Mouse (Mus musculus) adrenal gland (tissue): ENCODE results near the gene Il2ra.
"Not testable (repeated sequence)": the region's sequence is repeated elsewhere in the genome, so short reads cannot be mapped to it uniquely, and the experiment has no call there.

Source experiments
- intact Hi-C: fragments of 180-260 bp; cut with DNase I; formaldehyde crosslinking; loops from one replicate; pipeline ENCODE4 v1.15.1; 2025
- long read RNA-seq, 2 experiments: library from polyadenylated mRNA; unstranded; transcript quantifications; one replicate each; pipeline ENCODE4 v2.0.0; 2020; ENCODE audit warnings: borderline replicate concordance in 1 of 2; ENCODE audit not compliant: insufficient replicate concordance in 1 of 2

Gene Il2ra
- long read RNA-seq, experiment 1: 0 reads
- long read RNA-seq, experiment 2: 0 reads

GRCm38 (mm10) chr2:11642451-11642941 lies at the start of gene Il2ra:
Il2ra (plus strand) TSS chr2:11642807.
- intact Hi-C loops: no loop called here

- intact Hi-C loops: no loop called here
Observed at GRCm38 (mm10) chr2:11596690-11597089, 45.9 kb upstream of the Il2ra start.

DNA sequence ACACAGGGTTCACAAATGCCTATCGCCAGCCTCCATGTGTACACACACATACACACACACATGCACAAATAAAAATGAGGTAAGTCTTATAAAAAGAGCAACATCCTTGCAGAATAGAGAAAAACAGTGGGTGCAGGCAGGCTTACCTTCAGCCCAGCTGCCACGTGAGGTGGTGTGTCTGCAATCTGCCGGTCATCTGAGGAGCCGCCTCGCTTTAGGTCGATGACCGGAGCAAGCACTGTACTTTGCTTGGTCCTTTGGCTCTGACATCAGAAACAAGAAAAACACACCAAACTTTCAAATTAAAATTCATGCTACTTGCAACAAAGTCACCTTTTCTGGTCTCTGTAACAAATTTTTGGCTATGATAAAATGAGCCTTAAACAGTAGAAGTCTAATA lies 44.7 kb upstream of the Il2ra start:
- intact Hi-C loops: no loop called here

GRCm38 (mm10) chr2:11601795-11602194 lies 40.8 kb upstream of the Il2ra start:
- intact Hi-C loops: no loop called here

DNA sequence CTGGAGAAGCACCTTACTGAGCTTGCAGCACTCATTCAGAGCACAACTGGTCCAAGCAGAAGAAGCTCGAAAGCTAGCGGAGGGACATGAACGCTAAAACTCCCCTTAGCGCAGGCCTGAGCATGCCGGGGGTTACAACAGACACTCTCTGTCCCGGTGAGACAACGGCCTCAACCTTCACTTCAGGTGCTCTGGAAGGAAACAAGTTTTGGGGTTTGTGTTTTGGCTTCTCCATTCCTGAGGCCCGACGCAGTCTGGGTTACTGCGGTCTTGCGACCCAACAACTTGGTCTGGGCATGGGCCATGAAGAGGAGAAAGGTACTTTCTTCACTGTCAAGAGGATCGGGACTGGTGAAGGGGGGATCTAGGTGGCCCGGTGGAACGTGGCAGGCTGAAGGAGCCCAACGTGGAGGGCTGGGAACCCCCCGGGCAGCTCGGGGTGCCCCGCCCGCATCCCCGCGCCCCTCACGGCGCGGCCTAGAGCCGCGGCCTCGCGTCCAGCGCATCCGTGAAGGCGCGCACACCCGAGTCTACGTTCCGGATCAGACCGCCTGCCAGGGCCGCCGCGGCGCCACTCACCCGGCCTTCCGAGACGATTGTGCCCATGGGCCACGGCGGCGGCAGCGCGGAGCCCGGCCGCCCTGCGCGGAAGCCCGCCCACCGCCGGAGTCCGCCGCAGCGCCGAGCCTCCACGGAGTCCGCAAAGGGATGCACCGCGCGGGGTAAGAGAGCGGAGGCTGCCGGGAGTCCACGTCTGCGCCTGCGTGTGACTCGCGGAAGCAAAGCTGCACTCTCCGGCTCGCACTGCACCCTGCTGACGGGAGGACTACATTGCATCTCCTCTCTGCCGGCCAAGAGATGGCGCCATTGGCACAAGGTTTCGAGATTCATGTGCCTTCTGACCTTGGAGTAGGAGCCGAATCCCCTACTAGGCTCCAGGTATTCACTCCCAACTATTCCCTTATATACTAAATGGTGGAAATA lies 39.8 kb upstream of the Il2ra start:
- intact Hi-C loops: no loop called here

GRCm38 (mm10) chr2:11604053-11604452 lies 38.6 kb upstream of the Il2ra start, which contains the start of gene Rbm17:
Rbm17 (minus strand) TSS chr2:11604153.
- intact Hi-C loops: no loop called here

- intact Hi-C loops: no loop called here
Observed at GRCm38 (mm10) chr2:11604911-11605310, 37.7 kb upstream of the Il2ra start.

DNA sequence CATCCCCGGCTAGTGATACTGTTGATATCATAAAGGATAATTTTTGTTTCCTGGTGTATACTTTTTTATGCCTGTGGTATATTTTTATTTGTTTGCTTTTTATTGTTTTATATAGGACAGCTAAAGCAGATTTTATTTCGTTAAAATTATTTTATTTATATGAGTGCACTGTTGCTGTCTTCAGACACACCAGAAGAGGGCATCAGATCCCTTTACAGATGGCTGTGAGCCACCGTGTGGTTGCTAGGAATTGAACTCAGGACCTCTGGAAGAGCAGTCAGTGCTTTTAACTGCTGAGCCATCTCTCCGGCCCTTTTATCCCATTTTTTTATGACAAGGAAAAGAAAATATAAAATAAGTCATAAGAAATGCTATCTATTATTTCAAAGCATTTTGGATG lies 35.9 kb upstream of the Il2ra start:
- intact Hi-C loops: not testable (repeated sequence)

GRCm38 (mm10) chr2:11612939-11613338 lies 29.7 kb upstream of the Il2ra start:
- intact Hi-C loops: not testable (repeated sequence)

GRCm38 (mm10) chr2:11616846-11617245 lies 25.8 kb upstream of the Il2ra start:
- intact Hi-C loops: no loop called here

- intact Hi-C loops: no loop called here
Observed at GRCm38 (mm10) chr2:11619598-11619997, 23.0 kb upstream of the Il2ra start.

- intact Hi-C loops: no loop called here
Observed at GRCm38 (mm10) chr2:11623173-11623572, 19.4 kb upstream of the Il2ra start.

GRCm38 (mm10) chr2:11623726-11624125 lies 18.9 kb upstream of the Il2ra start:
- intact Hi-C loops: no loop called here

- intact Hi-C loops: no loop called here
Observed at GRCm38 (mm10) chr2:11625890-11626289, 16.7 kb upstream of the Il2ra start, which contains the start of gene Gm17490. Gm17490 (minus strand) TSS chr2:11626264.

DNA sequence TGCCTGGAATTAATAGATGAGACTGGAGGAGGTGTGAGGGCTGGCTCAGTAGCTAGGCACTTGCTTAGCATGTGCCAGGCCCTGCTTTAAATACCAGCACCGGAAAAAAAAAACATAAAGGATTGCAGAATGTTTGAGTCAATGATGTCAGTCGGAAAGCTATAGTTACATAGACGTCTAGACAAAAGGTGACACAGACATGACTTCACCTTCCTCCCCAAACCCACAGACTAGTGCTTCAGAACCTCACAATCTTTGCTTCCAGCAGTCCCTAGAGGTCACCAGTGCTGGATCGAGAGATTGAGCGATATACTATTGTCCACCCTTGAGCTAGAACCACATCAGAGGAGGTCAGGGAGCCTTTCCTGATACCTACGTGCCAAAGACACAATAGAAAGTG lies 7.6 kb upstream of the Il2ra start:
- intact Hi-C loops: no loop called here

GRCm38 (mm10) chr2:11635471-11636137 lies 7.0 kb upstream of the Il2ra start:
- intact Hi-C loops: no loop called here

DNA sequence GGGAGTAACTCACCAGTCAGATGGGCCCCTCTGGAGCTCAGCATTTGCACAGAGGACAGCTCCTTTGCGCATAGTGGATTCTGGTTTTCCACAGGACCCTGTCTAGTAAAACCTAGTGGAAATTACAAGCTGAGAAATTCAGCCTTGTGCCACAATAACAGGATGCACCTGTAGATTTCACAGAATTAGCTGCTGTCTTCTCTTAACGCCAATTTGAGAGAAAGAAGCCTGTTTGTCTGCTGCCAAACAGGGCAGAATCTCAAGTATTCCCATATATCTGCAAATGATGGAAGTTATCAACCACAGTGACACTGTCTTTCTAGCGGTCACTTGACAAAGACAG lies 6.5 kb upstream of the Il2ra start:
- intact Hi-C loops: no loop called here

GRCm38 (mm10) chr2:11637115-11637514 lies 5.5 kb upstream of the Il2ra start:
- intact Hi-C loops: no loop called here

- intact Hi-C loops: no loop called here
Observed at GRCm38 (mm10) chr2:11644057-11644456, 1.4 kb downstream of the Il2ra start.

DNA sequence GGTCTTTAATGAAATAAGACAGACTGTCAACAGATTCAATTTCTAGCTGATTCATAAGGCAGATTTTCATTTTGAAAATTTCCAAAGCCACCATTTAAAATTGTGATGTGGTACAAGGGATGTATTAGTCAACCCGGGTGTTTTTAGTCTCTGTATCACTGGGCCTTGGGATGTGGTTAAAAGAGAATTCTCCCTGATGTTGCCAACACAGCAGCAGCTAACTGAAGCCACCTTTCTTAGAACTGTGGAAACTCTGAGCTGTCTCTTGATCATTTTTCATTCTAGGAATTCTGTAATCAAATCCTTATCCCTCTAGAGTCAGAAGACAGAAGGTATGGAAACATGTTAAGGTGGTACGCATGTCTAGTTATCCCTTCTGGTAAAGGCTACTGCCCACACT lies 2.7 kb downstream of the Il2ra start:
- intact Hi-C loops: no loop called here

DNA sequence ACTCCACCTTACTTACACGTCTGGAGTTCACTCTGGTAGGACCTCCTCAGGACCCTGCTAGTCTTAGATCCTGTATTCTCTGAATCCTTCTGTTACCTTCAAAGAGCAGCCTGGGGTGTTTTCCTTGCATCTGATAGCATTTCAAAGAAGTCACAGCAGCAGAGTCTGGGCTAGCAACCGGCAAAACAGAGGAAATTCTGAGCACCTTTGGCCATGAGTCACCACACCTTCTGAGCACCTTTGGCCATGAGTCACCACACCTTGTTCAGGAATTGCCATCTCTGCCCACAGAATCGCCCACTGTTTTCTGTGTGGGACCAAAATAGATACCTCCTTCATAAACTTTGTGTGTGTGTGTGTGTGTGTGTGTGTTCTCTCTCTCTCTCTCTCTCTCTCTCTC lies 8.9 kb downstream of the Il2ra start:
- intact Hi-C loops: no loop called here

- intact Hi-C loops: no loop called here
Observed at GRCm38 (mm10) chr2:11652196-11652595, 9.6 kb downstream of the Il2ra start.
